Mouse (Mus musculus) thymus, adult 2 months (tissue): Measurements from ENCODE around the gene Fbxw2. TPM values are rescaled to one million over a fixed set of nuclear protein-coding genes. Genes with fewer than 3 reads are reported as not detected.
A peak's percentile ranks its signal among the peaks of the same experiment; 100 is the strongest.
"Not testable (repeated sequence)": the region's sequence is repeated elsewhere in the genome, so short reads cannot be mapped to it uniquely, and the experiment has no call there.

Experiments
- DNase-seq: peaks from one replicate; pipeline ENCODE4 v3.0.0; 2021
- H3K27ac ChIP-seq: fragments of 200-500 bp; 2 replicates; pipeline ENCODE4 v1.5.1; 2012; ENCODE audit warnings: low read length, control low read depth; ENCODE audit not compliant: control insufficient read depth, insufficient read depth
- H3K27me3 ChIP-seq: fragments of 200-500 bp; 2 replicates; pipeline ENCODE4 v1.6.1; 2012; ENCODE audit warnings: mild to moderate bottlenecking, low read length, moderate library complexity, mixed read lengths; ENCODE audit not compliant: control insufficient read depth, insufficient read depth
- H3K36me3 ChIP-seq: fragments of 200-500 bp; 2 replicates; pipeline ENCODE4 v1.6.1; 2012; ENCODE audit warnings: mild to moderate bottlenecking, low read length, moderate library complexity; ENCODE audit not compliant: control insufficient read depth, insufficient read depth
- H3K4me1 ChIP-seq: fragments of 200-500 bp; replicated peaks from 2 replicates; pipeline ENCODE4 v1.6.1; 2012; ENCODE audit warnings: low read length; ENCODE audit not compliant: control insufficient read depth, insufficient read depth
- H3K4me3 ChIP-seq: fragments of 200-500 bp; 2 replicates; pipeline ENCODE4 v1.5.1; 2012; ENCODE audit warnings: mild to moderate bottlenecking, low read length, control low read depth, moderate library complexity; ENCODE audit not compliant: control insufficient read depth, insufficient read depth
- CTCF ChIP-seq: fragments of 200-500 bp; IDR thresholded peaks from 2 replicates; pipeline ENCODE4 v1.5.1; 2012; ENCODE audit warnings: mild to moderate bottlenecking, control low read depth, low read length, moderate library complexity, borderline replicate concordance; ENCODE audit not compliant: control insufficient read depth, poor library complexity, insufficient read depth; ENCODE audit errors: extremely low read depth
- POLR2A ChIP-seq: fragments of 200-500 bp; IDR thresholded peaks from 2 replicates; pipeline ENCODE4 v1.6.1; 2012; ENCODE audit warnings: mild to moderate bottlenecking, low read length, control low read depth, moderate library complexity; ENCODE audit not compliant: control insufficient read depth, poor library complexity, insufficient read depth; ENCODE audit errors: extremely low read depth
- WGBS: fragments of 180-500 bp; shearing (Covaris S2); methylation state at CpG from one replicate; pipeline ENCODE4 v1.1.7; 2018; 5-methylcytosine and 5-hydroxymethylcytosine counted together
- polyA plus RNA-seq: library from polyadenylated mRNA; depleted of rRNA; stranded (reverse); fragments of >200 nt; gene quantifications from 2 replicates; pipeline ENCODE4 v1.2.3, GENCODE M21; 2012

The Fbxw2 gene
- polyA plus RNA-seq, 1 experiment, result 55.4 TPM

- Histone ChIP-seq H3K27ac (0 out of 2 replicates have a peak overlapping the region, but pooled peaks have one; percentile 37), H3K27me3 (no peaks in the 10 kb centered on the region), H3K4me3 (peak overlapping the region; percentile 65), H3K36me3 (peaks cover 3% of the 10 kb centered on the region; the same call in 1 of the 2 replicates), H3K4me1 (peaks cover 10% of the 10 kb centered on the region)
- DNase-seq, result peak; percentile 95
- WGBS, result 11% methylated on average over 39 of the region's 39 CpGs
- TF ChIP-seq POLR2A, result peak; percentile 90
- TF ChIP-seq CTCF, result peak; percentile 55; the same call in 1 of the 2 replicates
Measured at GRCm38 (mm10) chr2:34801516-34802482, 24.3 kb downstream of the Fbxw2 start.

GRCm38 (mm10) chr2:34800371-34800770, 25.7 kb downstream of the Fbxw2 start:
- DNase-seq, result no peak
- 72% methylated on average over 7 of the region's 7 CpGs for WGBS
- Histone ChIP-seq H3K27me3 (no peaks in the 10 kb centered on the region), H3K4me3 (no peak overlapping the region), H3K27ac (no peak overlapping the region), H3K36me3 (0 out of 2 replicates have a peak, but pooled peaks cover under 1% of the 10 kb centered on the region), H3K4me1 (peaks cover 10% of the 10 kb centered on the region)
- TF ChIP-seq CTCF (no peak), POLR2A (no peak)

GRCm38 (mm10) chr2:34799357-34800256, 26.5 kb downstream of the Fbxw2 start, which contains the start of gene Rabepk:
Rabepk (minus strand) TSS chr2:34799912.
- peak; percentile 91 for DNase-seq

GRCm38 (mm10) chr2:34795426-34795825, 30.7 kb downstream of the Fbxw2 start:
- no peak for TF ChIP-seq CTCF
- TF ChIP-seq POLR2A, result no peak
- H3K36me3 ChIP-seq, result no peaks in the 10 kb centered on the region
- WGBS, result 96% methylated on average over 7 of the region's 7 CpGs
- H3K4me3 ChIP-seq, result no peak overlapping the region
- no peak overlapping the region for H3K27ac ChIP-seq
- peaks cover 9% of the 10 kb centered on the region for H3K4me1 ChIP-seq
- H3K27me3 ChIP-seq, result no peaks in the 10 kb centered on the region
- no peak for DNase-seq

More at GRCm38 (mm10) chr2:34799357-34800256, 26.5 kb downstream of the Fbxw2 start, which contains the start of gene Rabepk:
- Histone ChIP-seq H3K36me3 (no peaks in the 10 kb centered on the region), H3K4me1 (peaks cover 10% of the 10 kb centered on the region), H3K27me3 (no peaks in the 10 kb centered on the region), H3K27ac (peak within 1 kb of the TSS; percentile 60), H3K4me3 (peak within 1 kb of the TSS; percentile 64)
- 1% methylated on average over 44 of the region's 44 CpGs for WGBS
- TF ChIP-seq CTCF, result no peak
- peak; percentile 61 for TF ChIP-seq POLR2A

- TF ChIP-seq POLR2A (no peak), CTCF (no peak)
- H3K36me3 ChIP-seq, result no peaks in the 10 kb centered on the region
- DNase-seq, result no peak
- WGBS, result 98% methylated on average over 2 of the region's 2 CpGs
- peaks cover 8% of the 10 kb centered on the region for H3K4me1 ChIP-seq
- H3K27me3 ChIP-seq, result no peaks in the 10 kb centered on the region
- no peak overlapping the region for H3K27ac ChIP-seq
- H3K4me3 ChIP-seq, result no peak overlapping the region
Measured at GRCm38 (mm10) chr2:34794511-34794910, 31.6 kb downstream of the Fbxw2 start.

- not testable (repeated sequence) for H3K4me1 ChIP-seq, DNase-seq, H3K27me3 ChIP-seq, H3K27ac ChIP-seq, H3K36me3 ChIP-seq, H3K4me3 ChIP-seq
- 94% methylated on average over 2 of the region's 2 CpGs for WGBS
Measured at GRCm38 (mm10) chr2:34792543-34792942, 33.6 kb downstream of the Fbxw2 start.
